Mouse (Mus musculus) brain, embryonic 14.5 days (tissue): ENCODE measurements around the gene Gstm4.
A peak's percentile ranks its signal among the peaks of the same experiment; 100 is the strongest.

ENCODE experiments used
- CTCF ChIP-seq: fragments of 200-500 bp; IDR thresholded peaks from 2 replicates; pipeline ENCODE4 v1.5.1; 2012; ENCODE audit warnings: inconsistent platforms, mild to moderate bottlenecking, moderate library complexity, borderline replicate concordance; ENCODE audit not compliant: insufficient read depth, insufficient read length; ENCODE audit errors: extremely low read depth
- POLR2A ChIP-seq: fragments of 200-500 bp; IDR thresholded peaks from 2 replicates; pipeline ENCODE4 v1.6.1; 2012; ENCODE audit warnings: mild to moderate bottlenecking, inconsistent platforms, borderline replicate concordance; ENCODE audit not compliant: poor library complexity, insufficient read depth, insufficient read length, severe bottlenecking; ENCODE audit errors: extremely low read depth

DNA sequence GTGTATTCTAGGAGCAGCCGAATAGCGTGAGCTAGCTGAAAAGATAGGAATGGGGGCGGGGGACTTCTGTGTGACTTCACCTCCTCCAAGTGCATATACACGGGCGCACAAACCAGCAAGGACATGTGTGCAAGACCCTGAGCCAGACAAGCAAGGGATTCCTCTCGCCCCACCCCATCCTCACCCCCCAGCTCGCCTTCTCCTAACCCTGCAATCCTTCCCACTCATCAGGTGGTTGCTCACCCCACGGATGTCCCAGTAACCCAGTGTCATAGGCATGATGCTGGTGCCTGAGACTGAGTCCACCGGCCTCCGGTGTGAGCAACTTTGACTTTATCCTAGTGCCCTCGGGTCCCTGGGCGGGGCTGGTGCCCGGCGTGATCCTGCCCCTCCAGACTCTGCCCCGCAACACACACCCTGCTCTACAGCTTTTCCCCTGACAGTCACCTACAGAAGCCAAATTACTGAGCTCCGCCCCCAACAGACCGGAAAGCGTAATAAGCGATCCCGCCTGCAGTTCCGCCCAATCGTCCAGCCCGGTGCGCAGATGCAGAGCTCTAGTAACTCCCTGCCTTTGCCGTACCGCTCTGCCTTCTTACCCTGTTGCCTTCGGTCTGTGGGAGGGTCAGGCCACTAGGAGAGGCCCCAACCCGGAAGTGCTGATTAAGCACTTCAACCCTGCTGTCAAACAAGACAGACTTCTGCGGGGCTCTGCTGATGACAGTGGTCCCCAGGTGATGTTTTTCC lies at the start of gene Gstm4:
- TF ChIP-seq CTCF = no peak
- peak; percentile 25; the same call in 1 of the 2 replicates for TF ChIP-seq POLR2A
